Mouse (Mus musculus): ENCODE measurements around the gene Doc2b.
"Not testable (repeated sequence)": the region's sequence is repeated elsewhere in the genome, so short reads cannot be mapped to it uniquely, and the experiment has no call there.

Doc2b gene

DNA sequence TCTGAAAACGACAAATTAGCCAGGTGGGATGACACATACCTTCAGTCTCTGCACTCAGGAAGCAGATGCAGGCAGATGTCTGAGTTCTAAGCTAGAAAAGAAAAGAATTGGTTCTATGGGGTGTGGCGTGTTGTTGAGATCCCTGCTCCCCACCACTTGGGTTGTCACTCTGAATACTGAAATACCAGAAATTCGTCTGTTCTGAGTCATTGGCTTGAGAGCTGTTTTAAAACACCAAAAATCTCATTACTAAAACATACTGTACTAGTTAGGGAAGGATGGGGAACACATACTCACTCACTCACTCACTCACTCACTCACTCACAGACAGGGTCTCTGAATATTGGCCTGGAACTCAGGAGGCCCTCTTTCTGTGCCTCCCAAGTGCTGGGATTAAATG lies 58.9 kb downstream of the Doc2b start:
- DNase-seq (ENCODE audit: low read depth in 1 of 2, low spot score in 2 of 2), result no peak

DNA sequence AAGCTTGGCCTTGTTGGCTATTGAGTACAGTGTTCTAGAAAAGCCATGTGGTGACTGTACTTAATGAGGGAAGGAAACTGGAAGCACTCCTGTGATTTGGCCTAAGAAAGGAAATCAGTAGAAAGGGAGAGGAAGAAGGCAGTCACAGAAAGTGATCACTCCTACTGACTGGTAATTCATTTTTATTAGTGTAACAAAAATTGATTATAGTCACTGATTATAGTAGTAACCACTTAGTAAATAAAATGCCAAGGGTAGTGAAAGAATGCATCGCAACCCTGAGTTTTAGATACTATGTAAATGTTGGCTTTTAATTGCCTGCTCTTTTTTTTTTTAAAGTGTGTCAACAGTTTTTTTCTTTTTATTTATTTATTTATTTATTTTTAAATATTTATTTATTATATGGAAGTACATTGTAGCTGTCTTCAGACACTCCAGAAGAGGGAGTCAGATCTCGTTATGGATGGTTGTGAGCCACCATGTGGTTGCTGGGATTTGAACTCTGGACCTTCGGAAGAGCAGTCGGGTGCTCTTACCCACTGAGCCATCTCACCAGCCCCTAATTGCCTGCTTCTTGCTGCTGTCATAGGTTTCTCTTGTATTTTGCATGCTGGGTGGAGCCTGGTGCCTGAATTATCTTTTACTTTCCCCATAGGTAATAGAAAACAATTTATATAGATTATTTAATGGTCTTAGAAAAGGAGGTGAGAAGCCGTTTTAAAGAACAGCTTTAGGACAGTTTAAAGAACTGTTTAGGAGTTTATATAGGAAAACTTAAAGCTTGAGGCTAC lies 60.2 kb downstream of the Doc2b start:
- no peak for DNase-seq (ENCODE audit: low read depth in 1 of 2, low spot score in 2 of 2)

DNA sequence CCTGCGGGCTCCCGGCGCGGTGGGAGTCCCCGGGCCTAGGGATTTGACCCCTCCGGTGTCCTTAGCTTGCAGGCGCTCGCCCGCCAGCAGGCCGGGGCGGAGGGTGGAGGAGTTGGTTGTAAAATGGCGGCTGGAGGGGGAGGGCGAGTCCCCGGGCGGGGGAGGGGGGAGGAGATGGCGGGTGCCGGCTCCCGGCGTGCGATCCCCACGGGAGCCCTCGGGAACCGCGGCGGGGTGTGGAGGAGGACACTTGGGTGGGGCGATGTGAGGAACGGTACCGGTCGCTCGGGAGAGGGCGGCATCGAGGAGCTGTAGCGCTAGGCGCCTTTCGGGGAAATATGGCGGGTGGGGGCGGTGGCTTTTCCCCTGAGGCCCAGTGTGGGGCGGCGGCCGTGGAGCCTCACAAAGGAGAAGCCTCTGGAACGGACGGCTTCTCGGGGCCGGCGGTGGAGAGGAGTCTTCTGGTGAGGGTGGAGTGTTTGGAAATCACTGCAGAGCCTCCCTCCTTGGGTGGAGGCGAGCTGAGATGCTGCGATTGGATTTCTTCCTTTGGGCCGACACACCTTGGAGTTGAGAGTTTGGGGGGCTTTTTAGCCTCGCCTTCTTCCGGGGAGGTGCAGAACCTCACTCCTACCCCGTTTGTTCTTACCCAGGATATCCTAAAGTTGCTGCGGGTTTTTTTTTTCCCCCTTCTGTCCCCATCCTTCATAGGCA lies 62.5 kb downstream of the Doc2b start:
- peak; percentile 27 to 71 for DNase-seq (ENCODE audit: low read depth in 1 of 2, low spot score in 2 of 2)

DNA sequence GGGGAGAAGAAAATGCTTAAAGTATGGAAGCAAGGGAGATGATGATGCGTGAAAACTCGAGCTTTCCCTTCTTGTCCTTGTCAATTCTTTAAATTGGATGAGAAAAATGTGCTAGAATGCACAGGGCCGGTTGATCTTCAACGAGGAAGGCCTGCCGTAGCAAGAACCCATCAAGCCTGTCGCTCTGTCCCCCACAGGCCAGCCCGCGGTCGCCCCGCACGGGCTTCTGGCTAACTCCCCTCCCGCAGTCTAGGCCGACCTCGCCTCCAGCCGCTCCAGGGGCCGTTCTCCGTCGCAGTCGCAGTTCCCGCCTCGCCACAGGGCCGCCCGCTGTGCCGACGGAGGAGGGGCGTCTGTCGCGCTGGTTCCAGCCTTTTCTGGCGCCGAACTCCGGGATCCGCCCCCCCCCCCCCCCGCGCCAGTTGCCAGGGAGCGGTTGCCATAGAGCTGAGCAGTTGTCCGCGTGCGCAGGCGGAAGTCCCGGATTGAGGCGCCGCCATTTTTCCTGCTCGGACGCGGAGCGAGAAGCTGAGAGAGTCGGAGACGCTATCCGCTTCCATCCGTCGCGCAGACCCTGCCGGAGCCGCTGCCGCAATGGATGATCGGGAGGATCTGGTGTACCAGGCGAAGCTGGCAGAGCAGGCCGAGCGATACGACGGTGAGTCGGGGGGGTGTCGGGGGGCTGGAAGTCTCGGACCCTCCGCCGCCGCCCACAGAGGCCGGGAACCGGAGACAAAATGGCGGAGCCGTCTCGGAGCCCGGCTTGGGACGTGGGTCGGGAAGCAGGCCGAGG lies 63.2 kb downstream of the Doc2b start, which contains the start of gene Ywhae:
Gene Ywhae, plus strand, starts transcription at position 436 of the 793 bp plus-strand sequence.
- peak; percentile 68 to 84 for DNase-seq (ENCODE audit: low read depth in 1 of 2, low spot score in 2 of 2)

DNA sequence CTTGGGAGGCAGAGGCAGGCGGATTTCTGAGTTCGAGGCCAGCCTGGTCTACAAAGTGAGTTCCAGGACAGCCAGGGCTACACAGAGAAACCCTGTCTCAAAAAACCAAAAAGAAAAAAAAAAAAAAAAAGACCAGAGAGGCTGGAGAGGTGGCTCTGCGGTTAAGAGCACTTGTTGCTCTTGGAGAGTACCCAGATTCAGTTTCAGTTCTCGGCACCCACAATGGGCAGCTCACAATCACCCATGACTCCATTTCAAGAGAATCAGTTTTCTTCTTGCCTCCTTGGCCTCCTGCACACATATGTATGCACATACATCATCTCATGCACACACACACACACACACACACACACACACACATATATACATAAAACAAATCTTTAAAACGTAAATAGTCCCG lies 68.2 kb downstream of the Doc2b start:
- DNase-seq (ENCODE audit: low read depth in 1 of 2, low spot score in 2 of 2), result not testable (repeated sequence)

DNA sequence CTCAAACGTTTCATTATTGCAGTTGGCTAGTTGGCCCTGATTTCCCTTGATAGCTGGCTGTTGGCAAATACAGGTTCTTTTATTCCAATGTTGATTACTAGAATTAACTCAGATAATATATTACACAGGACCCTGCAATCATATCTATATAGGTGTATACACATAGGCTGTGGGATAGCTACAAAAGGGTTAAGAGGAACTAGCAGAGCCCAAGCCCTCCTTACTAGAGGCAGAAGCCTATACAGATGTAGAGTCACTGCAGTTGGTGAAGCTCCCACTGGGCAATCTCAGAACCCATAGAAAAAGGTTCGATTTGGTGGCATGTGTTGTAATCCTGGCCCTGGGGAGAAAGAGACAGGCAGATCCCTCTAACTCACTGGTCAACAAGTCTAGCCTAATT lies 68.7 kb downstream of the Doc2b start:
- no peak for DNase-seq (ENCODE audit: low read depth in 1 of 2, low spot score in 2 of 2)

DNA sequence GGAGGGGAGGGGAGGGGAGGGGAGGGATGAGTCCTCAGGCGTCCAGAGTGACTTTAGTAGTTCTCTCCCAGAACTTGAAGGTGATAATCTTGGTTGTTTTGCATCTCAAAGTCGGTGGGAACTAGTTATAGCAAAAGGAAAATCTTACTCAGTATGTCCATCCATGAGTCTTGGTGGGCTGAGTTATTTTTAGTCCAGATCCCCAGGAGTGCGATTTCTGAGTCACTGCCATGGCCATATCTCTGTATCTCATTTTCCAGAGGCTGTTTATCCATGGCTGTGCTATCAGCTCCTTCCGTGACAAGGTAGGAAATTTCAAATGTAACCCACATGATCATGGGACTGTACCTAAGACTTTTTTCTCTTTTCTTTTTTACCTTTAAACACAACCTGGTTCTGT lies 73.5 kb downstream of the Doc2b start:
- no peak for DNase-seq (ENCODE audit: low read depth in 1 of 2, low spot score in 2 of 2)

Data from monocyte, adult 2 months (primary cell).